Mouse (Mus musculus): ENCODE data around the gene Ccdc57. TPM values are rescaled to one million over a fixed set of nuclear protein-coding genes. Genes with fewer than 3 reads are reported as not detected.

Ccdc57 gene
- polyA plus RNA-seq, 1 experiment from 2014 or later: 5.2 TPM

GRCm38 (mm10) chr11:120828416-120828815, 104.3 kb downstream of the Ccdc57 start:
- H3K4me1 ChIP-seq (replicated peaks; ENCODE audit: control insufficient read depth, insufficient read depth, low read length): peaks cover 11% of the 10 kb centered on the region
- H3K36me3 ChIP-seq (replicated peaks; ENCODE audit: control insufficient read depth, insufficient read depth): no peaks in the 10 kb centered on the region
- no peaks in the 10 kb centered on the region for H3K9me3 ChIP-seq (ENCODE audit: control insufficient read depth, low read length)
- no peak overlapping the region for H3K27ac ChIP-seq
- H3K27me3 ChIP-seq (ENCODE audit: control insufficient read depth, insufficient read depth, low read length): no peaks in the 10 kb centered on the region
- ATAC-seq (ENCODE audit: low FRiP score) (no peak), DNase-seq (ENCODE audit: low spot score) (no peak)
- no peak overlapping the region for H3K4me3 ChIP-seq (replicated peaks; ENCODE audit: low read length)
- no peak overlapping the region for H3K9ac ChIP-seq
- 77% methylated on average over 4 of the region's 4 CpGs for WGBS
- no peak overlapping the region for H3K4me2 ChIP-seq (replicated peaks)

GRCm38 (mm10) chr11:120826016-120826953, 106.4 kb downstream of the Ccdc57 start:
- Histone ChIP-seq H3K4me2 (replicated peaks) (no peak overlapping the region), H3K4me1 (replicated peaks; ENCODE audit: control insufficient read depth, insufficient read depth, low read length) (peaks cover 29% of the 10 kb centered on the region), H3K27me3 (ENCODE audit: control insufficient read depth, insufficient read depth, low read length) (no peaks in the 10 kb centered on the region), H3K36me3 (replicated peaks; ENCODE audit: control insufficient read depth, insufficient read depth) (peaks cover 14% of the 10 kb centered on the region), H3K4me3 (replicated peaks; ENCODE audit: low read length) (no peak overlapping the region), H3K27ac (peak overlapping the region; percentile 98), H3K9ac (peak overlapping the region; percentile 93; the same call in 1 of the 2 replicates), H3K9me3 (ENCODE audit: control insufficient read depth, low read length) (no peaks in the 10 kb centered on the region)
- 77% methylated on average over 8 of the region's 8 CpGs for WGBS
- no peak for DNase-seq (ENCODE audit: low spot score)
- ATAC-seq (ENCODE audit: low FRiP score): no peak

GRCm38 (mm10) chr11:120825289-120825863, 107.3 kb downstream of the Ccdc57 start:
- Histone ChIP-seq H3K9me3 (ENCODE audit: control insufficient read depth, low read length) (no peaks in the 10 kb centered on the region), H3K27ac (peak overlapping the region; percentile 98), H3K4me2 (replicated peaks) (peak overlapping the region; percentile 95), H3K36me3 (replicated peaks; ENCODE audit: control insufficient read depth, insufficient read depth) (peaks cover 23% of the 10 kb centered on the region), H3K9ac (peak overlapping the region; percentile 93), H3K27me3 (ENCODE audit: control insufficient read depth, insufficient read depth, low read length) (no peaks in the 10 kb centered on the region), H3K4me3 (replicated peaks; ENCODE audit: low read length) (peak overlapping the region; percentile 82), H3K4me1 (replicated peaks; ENCODE audit: control insufficient read depth, insufficient read depth, low read length) (peaks cover 35% of the 10 kb centered on the region)
- WGBS: 44% methylated on average over 4 of the region's 4 CpGs
- ATAC-seq (ENCODE audit: low FRiP score) (no peak), DNase-seq (ENCODE audit: low spot score) (no peak)

- Histone ChIP-seq H3K4me2 (replicated peaks) (peak overlapping the region; percentile 95), H3K4me3 (replicated peaks; ENCODE audit: low read length) (peak overlapping the region; percentile 82), H3K36me3 (replicated peaks; ENCODE audit: control insufficient read depth, insufficient read depth) (peaks cover 29% of the 10 kb centered on the region), H3K9ac (peak overlapping the region; percentile 93), H3K9me3 (ENCODE audit: control insufficient read depth, low read length) (no peaks in the 10 kb centered on the region), H3K4me1 (replicated peaks; ENCODE audit: control insufficient read depth, insufficient read depth, low read length) (peaks cover 35% of the 10 kb centered on the region), H3K27me3 (ENCODE audit: control insufficient read depth, insufficient read depth, low read length) (no peaks in the 10 kb centered on the region), H3K27ac (peak overlapping the region; percentile 98)
- ATAC-seq (ENCODE audit: low FRiP score) (peak; percentile 7; the same call in 1 of the 2 replicates), DNase-seq (ENCODE audit: low spot score) (no peak)
- under 1% methylated on average over 21 of the region's 21 CpGs for WGBS
Measured at GRCm38 (mm10) chr11:120824787-120825288, 107.8 kb downstream of the Ccdc57 start.

GRCm38 (mm10) chr11:120823956-120824786, 108.5 kb downstream of the Ccdc57 start, which contains the start of gene Fasn:
Gene Fasn, minus strand, starts transcription at chr11:120824547.
- Histone ChIP-seq H3K9ac (peak within 1 kb of the TSS; percentile 93), H3K4me2 (replicated peaks) (peak within 1 kb of the TSS; percentile 95), H3K4me1 (replicated peaks; ENCODE audit: control insufficient read depth, insufficient read depth, low read length) (peaks cover 35% of the 10 kb centered on the region), H3K27me3 (ENCODE audit: control insufficient read depth, insufficient read depth, low read length) (no peaks in the 10 kb centered on the region), H3K36me3 (replicated peaks; ENCODE audit: control insufficient read depth, insufficient read depth) (peaks cover 35% of the 10 kb centered on the region), H3K9me3 (ENCODE audit: control insufficient read depth, low read length) (no peaks in the 10 kb centered on the region), H3K27ac (peak within 1 kb of the TSS; percentile 98), H3K4me3 (replicated peaks; ENCODE audit: low read length) (peak within 1 kb of the TSS; percentile 82)
- under 1% methylated on average over 105 of the region's 109 CpGs for WGBS
- peak; percentile 90 for ATAC-seq (ENCODE audit: low FRiP score)
- peak; percentile 97 for DNase-seq (ENCODE audit: low spot score)

GRCm38 (mm10) chr11:120823551-120823947, 109.1 kb downstream of the Ccdc57 start:
- Histone ChIP-seq H3K27ac (peak overlapping the region; percentile 98), H3K4me2 (replicated peaks) (peak overlapping the region; percentile 95), H3K9me3 (ENCODE audit: control insufficient read depth, low read length) (no peaks in the 10 kb centered on the region), H3K36me3 (replicated peaks; ENCODE audit: control insufficient read depth, insufficient read depth) (peaks cover 42% of the 10 kb centered on the region), H3K9ac (peak overlapping the region; percentile 93), H3K27me3 (ENCODE audit: control insufficient read depth, insufficient read depth, low read length) (no peaks in the 10 kb centered on the region), H3K4me3 (replicated peaks; ENCODE audit: low read length) (peak overlapping the region; percentile 82), H3K4me1 (replicated peaks; ENCODE audit: control insufficient read depth, insufficient read depth, low read length) (peaks cover 35% of the 10 kb centered on the region)
- WGBS: under 1% methylated on average over 40 of the region's 40 CpGs
- ATAC-seq (ENCODE audit: low FRiP score): peak; percentile 47
- peak; percentile 59 for DNase-seq (ENCODE audit: low spot score)

GRCm38 (mm10) chr11:120822831-120823550, 109.7 kb downstream of the Ccdc57 start:
- ATAC-seq (ENCODE audit: low FRiP score): no peak
- H3K27ac ChIP-seq: peak overlapping the region; percentile 98
- DNase-seq (ENCODE audit: low spot score): no peak
- H3K4me2 ChIP-seq (replicated peaks): peak overlapping the region; percentile 95
- 1% methylated on average over 14 of the region's 14 CpGs for WGBS
- H3K9ac ChIP-seq: peak overlapping the region; percentile 93
- H3K9me3 ChIP-seq (ENCODE audit: control insufficient read depth, low read length): no peaks in the 10 kb centered on the region
- peak overlapping the region; percentile 82 for H3K4me3 ChIP-seq (replicated peaks; ENCODE audit: low read length)
- peaks cover 47% of the 10 kb centered on the region for H3K36me3 ChIP-seq (replicated peaks; ENCODE audit: control insufficient read depth, insufficient read depth)
- peaks cover 35% of the 10 kb centered on the region for H3K4me1 ChIP-seq (replicated peaks; ENCODE audit: control insufficient read depth, insufficient read depth, low read length)
- no peaks in the 10 kb centered on the region for H3K27me3 ChIP-seq (ENCODE audit: control insufficient read depth, insufficient read depth, low read length)

GRCm38 (mm10) chr11:120822321-120822720, 110.4 kb downstream of the Ccdc57 start:
- no peak for ATAC-seq (ENCODE audit: low FRiP score)
- H3K4me1 ChIP-seq (replicated peaks; ENCODE audit: control insufficient read depth, insufficient read depth, low read length): peaks cover 35% of the 10 kb centered on the region
- peak overlapping the region; percentile 82 for H3K4me3 ChIP-seq (replicated peaks; ENCODE audit: low read length)
- H3K27ac ChIP-seq: no peak overlapping the region
- DNase-seq (ENCODE audit: low spot score): no peak
- H3K36me3 ChIP-seq (replicated peaks; ENCODE audit: control insufficient read depth, insufficient read depth): peaks cover 54% of the 10 kb centered on the region
- H3K27me3 ChIP-seq (ENCODE audit: control insufficient read depth, insufficient read depth, low read length): no peaks in the 10 kb centered on the region
- 70% methylated on average over 4 of the region's 4 CpGs for WGBS
- H3K4me2 ChIP-seq (replicated peaks): peak overlapping the region; percentile 95
- H3K9me3 ChIP-seq (ENCODE audit: control insufficient read depth, low read length): no peaks in the 10 kb centered on the region
- peak overlapping the region; percentile 93 for H3K9ac ChIP-seq

All from hindbrain, embryonic 14.5 days (tissue).